Mouse (Mus musculus) MEL-GATA-1-ER (cell line): ENCODE measurements around the gene Fbxw4.

Experiments used
- DNase-seq: peaks from one replicate; pipeline ENCODE4 v3.0.0-alpha.2; 2012; ENCODE audit warnings: low read depth; ENCODE audit errors: extremely low read depth

The Fbxw4 gene

DNA sequence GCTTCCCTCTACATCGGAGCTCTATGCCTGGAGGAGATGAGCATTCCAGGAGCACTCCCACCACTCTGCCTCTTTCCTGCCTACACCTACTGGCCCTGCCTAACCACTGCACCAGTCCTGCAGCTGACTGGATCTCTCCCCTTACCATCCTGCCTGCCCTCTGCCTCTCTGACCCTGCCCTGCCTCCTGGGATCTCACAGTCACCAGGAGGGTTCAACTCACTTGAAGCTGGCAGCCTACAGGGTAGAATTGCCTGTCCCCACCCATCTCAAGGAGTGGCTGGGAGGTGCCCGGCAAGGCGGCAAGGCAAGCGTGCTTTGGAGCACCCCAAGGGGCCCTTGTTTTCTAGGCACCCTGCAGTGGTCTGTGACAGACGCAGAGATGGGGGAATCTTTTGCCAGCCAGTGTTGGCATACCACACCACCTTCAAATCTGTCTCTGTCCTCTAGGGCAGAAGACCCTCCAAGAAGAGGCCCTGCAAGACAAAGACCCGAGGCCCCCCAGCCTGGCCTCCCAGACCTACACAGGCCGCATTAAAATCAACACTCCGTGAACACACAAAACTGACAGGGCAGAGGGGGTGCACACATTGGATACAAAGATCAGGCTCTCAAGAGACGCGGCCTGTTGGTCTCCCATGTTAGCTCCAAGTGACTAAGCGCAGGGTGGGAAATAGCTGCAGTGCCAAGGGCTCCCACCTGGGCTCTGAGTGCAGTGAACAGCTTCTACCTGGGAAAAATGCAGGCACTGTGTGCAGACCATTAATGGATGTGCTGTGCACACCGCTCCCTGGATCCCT is 44.5 kb downstream of the Fbxw4 start:
- no peak for DNase-seq

DNA sequence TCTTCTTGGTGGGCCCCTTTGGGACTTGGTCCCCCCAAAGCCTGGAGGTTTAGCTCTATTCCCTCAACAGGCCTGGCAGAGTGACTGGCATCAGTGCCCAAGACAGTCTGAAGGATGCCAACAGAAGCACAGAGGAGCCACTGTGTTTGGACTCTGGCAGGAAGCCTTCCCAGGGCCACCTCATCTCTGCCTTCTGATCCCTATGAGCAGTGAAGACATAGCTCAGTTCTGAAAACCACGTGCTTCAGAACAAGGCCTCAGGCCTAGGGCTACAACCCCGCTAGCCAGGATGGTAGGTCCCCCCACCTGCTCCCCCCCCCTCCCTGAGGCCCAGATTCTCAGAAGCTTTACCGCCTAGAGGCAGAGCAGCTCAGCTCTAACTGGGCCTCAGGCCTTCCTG is 45.2 kb downstream of the Fbxw4 start:
- no peak for DNase-seq

DNA sequence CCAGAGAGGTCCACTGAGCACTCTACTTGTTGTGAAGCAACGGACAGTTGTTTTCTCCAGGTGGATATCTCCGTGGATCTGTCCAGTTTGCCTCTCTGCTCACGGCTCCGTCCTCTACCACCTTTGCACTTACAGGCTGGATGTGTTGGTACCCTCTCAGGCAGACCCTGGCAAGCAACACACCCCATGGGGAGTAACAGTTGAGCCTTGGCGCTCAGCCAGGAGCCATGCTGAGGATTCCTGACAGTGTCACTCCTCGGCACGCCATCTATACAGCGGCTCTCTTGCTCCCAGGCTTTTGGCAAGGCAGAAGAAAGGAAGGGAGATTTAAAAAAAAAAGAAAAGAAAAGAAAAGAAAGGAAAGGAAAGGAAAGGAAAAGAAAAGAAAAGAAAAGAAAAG is 45.7 kb downstream of the Fbxw4 start:
- no peak for DNase-seq

DNA sequence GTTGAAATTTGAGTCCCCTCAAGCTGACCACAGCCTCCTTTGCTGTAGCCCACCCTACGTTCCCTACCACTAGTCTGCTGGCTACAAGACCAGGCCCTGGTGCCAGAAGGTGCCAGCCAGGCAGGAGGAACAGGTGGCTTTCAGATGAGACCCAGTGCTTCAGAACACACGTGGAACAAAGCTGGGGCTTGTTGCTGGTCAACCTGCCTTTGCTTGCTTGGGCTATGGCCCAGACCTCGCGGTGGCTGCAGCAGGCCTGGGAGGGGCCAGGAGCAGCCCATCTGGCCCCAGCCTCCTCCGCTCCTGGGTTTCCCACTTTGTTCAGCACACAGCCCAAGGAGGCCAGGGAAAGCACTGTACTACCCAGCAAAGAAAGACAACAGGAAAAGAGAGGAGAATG is 49.3 kb downstream of the Fbxw4 start:
- DNase-seq: no peak

DNA sequence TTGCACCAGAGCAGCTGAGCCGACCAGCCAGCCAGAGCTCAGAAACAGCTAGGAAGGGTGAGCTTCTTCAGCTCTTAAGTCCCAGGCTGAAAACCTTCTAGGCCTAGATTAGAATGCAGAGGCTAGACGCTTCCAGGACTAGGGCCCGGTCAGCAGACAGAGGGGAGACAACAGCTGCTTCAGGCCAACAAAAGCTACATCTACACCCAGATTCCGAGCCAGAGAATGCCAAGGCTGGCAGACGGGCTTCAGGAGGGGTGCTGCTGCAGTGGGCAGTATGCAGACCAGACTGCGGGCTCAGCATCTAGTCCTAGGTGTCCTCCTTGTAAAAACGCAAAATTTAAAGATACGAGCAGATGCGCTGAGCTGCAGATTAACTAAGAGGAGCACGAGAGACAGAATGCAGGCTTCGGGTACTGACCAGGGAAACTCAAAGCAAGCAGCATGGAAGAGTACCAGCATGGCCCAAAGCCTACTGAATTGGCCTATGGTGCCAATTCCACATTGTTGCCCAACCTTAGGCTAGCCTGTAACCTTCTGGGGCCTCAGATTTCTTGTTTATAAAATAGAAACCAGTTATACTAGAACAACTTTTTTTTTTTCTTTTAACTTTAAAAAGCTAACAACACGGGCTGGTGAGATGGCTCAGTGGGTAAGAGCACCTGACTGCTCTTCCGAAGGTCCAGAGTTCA is 51.3 kb downstream of the Fbxw4 start:
- DNase-seq: no peak

DNA sequence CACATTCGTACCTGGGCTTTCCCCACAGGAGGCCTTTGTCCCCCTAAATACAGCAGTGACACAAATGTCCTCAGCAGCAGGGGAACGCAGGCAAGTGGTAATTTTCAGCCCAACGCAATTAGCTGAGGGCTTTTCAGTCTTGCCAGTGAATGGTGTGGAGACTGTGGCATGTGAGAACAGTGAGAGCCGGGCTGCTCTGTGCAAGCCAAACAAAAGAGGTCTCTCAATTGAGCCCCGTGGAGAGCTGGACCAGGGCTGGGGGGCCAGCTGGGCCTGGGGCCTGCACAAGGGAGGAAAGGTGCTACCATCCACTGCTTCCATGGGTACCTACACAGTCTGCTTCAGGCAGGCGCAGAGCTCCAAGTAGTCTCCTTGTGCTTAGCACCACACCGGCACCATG is 52.6 kb downstream of the Fbxw4 start:
- DNase-seq: no peak

DNA sequence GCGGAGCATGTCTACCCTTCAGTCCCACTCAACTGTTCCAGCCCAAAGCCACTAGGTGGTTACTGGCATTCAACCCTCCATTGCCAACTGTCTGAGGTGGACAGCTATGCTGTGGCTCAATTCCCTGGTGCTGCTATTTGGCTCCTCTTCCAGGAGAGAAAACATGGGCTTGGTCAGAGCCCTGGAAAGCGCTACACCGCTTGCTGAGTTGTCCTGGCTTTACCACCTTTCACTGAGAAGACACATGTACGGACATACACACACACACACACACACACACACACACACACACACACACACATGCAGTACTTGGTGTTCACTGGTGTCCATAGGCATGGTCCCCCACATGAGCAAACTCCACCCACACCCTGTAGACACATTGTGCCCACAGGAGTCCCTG is 53.4 kb downstream of the Fbxw4 start:
- DNase-seq: no peak

DNA sequence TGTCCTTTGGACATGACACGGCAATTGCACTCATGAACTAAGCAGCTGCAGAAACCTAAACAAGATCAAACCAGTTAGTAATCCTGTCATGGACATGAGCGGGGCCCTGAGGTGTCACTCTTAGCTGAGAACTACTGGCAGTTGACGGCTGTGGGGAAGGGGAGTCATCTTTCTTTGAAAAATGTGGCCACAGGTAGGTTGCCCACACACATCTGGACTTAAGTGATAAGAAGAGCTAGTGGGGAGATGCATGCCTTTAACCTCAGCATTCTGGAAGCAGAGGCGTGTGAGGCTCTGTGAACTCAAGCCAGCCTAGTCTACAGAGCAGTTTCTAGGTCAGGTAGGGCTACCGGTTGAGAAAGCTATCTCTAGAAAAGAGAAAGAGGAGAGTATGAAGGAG is 57.5 kb downstream of the Fbxw4 start:
- peak; percentile 95 for DNase-seq

DNA sequence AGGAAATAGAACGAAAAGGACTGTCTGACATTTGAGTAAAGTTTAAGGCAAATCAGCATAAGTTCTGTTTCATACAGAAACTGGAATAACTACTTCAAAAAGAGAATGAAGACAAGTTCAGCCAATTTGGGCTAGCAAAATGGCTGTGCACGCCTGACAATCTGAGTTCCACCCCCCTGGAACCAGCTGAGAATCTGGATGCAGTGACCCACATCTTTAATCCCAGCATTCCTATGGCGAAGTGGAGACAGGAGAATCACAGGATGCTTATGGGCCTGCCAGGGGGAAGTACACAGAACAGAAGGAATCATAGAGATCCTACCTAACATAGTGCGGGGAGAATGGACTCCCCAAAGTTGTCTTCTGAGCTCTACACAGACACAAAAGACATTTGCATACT is 63.0 kb downstream of the Fbxw4 start:
- no peak for DNase-seq

DNA sequence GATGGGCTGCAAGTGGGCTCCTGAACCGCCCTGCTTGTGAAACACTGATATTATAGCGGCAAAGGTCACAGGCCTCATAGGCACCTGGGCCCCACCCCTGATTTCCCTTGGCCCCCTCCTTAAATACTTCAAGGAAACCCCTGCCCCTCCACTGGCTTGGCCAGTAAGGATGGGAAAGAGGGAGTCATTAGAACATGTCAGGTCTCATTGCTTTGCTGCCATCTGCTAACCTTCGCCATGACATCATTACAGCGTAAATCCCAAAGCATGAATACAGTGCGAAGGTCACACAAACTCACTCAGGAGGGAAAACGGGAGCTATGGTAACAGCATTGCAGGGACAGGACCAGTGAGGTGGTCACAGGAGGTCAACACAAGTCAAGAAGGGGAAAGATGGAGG is 63.7 kb downstream of the Fbxw4 start:
- DNase-seq: no peak

DNA sequence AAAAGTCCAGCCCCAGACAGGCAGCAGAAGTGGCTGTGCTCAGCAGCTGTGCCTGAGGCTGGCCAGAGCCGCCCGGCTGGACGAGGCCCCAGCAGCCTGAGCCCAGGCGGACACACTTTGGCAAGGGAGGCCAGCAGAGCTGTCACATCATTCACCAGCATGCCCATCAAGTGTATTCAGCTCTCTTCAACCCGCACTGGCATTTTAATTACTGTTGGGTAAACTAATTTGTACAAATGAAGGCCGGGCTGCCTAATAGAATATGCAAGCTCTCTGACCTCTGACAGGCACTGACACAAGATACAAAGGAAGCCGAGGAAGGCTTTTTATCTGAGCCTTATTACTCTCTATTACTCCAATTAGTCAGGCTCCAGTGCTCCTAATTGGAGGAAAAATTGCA is 64.1 kb downstream of the Fbxw4 start:
- DNase-seq: no peak

DNA sequence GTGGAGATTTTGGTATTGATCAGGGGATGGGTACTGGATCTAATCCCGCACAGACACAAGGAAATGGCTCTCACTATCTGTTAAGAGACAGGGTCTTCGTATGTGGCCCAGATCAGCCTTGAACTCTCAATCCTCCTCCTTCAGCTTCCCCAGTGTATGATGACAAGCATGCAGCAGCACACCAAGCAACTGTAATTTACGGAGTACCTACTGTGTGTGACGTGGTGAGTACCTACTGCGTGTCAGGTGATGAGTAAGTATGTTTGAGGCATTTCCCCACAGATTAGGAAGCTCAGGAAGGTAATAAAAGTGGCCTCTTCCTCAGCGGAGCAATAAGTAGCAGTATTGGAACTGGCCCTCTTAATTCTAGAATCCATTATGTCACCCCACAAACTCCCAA is 64.6 kb downstream of the Fbxw4 start:
- DNase-seq: no peak

DNA sequence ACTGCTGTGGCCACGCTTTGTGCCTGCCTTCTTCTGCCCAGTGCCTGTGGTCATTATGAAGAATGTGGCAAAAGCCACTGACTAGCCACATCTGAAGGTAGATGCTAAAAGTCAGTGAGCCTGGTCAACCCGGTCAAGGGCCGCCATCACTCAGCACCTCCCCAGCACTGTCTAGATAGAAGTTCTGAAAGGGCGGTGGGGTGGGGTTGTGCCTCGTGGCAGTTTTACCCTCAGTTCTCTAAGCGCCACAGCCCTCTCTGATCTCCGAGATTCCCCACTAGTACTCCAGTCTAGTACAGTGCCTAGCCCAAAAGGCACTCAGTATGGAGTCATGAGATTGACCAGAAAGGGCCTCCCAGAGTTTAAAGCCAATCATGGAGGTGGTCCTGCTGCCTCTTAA is 66.0 kb downstream of the Fbxw4 start:
- DNase-seq: no peak

DNA sequence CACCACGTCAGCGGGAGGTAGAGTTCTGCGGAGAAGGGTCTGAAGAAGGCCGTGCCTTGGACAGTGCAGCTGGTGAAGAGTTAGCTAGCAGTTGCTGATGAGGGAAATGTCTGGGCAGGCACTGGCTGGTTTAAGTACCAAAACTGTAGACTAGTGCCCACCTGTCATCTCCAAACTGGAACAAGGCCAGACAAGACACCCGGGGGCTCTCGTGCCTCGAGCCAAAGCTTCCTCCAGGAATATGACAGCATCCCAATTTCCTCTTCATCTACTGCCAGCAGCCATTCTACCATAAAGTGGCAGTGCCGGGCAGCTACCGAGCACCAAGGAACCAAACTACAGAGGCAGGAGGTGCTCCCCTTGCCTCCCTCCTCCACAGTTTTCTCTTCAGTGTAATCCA is 67.2 kb downstream of the Fbxw4 start:
- DNase-seq: no peak

DNA sequence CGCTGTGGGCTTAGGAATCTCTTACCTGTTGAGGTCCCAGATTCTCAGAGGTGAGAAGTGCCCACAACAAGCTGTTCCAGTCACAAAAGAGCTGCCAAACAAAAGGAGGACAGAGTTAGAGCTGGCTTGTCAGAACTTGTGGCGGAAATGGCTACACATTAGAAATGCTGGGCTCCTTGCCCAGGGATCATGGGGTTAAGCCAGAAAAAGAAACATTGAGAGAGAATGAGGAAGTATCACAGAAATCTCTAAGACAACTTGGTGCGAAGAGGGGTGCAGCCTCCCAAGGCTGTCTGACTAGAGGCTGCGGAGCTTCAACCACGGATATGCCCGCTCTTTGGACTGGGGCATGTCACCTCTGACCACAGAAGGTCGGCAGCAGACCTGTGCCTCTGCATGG is 68.4 kb downstream of the Fbxw4 start:
- DNase-seq: peak; percentile 78

DNA sequence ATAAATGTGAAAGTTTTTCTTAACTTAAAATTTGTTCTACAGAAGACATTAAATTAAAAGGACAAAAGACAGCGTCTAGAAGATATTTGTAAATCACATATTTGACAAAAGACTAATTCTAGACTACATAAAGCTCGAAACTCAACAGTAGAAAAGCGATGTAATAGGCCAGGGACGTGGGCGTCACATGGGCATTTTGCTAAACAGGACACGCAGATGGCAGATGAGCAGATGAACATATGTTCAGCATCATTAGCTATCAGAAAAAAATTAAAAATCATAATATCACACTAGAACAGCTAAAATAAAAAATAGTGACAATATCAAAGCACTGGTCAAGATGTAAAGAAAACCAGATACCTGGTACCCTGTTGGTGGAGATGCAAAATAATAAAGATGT is 70.4 kb downstream of the Fbxw4 start:
- no peak for DNase-seq

DNA sequence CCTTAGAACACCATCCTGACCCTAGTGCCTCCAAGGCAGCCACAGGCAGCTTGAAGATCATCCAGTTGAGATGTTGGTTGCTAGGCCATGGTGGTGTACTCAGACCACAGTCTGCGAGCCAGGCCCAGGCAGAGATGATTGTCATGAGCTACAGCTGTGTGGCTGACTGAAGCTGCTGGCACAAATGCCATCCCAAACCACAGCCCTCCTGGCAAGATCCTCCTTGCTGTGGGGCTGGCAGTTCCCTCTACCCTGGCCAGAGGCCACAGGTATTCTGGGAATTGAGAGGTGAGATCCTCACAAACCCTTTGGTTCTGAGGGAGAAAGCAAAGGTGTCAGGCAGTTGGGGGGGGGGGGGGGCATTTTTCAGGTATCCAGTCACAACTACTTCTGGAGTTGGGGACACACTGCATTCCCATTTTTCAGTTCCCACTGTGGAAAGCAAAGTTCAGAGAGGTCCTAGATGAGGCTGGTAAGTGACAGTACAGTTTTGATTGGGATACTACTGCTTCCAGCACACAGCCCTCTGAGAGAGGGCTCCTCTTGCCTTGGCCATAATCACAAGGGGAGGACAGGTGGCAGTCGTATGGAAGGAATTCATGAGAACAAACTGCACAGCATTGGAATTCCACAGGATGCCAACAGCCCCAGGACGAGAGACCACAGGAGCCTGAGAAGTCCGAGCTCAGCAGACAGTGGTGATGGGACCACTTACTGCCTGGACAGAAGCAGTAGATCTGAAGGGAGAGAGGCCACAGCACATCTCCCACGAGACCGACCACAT is 72.4 kb downstream of the Fbxw4 start:
- DNase-seq: no peak

DNA sequence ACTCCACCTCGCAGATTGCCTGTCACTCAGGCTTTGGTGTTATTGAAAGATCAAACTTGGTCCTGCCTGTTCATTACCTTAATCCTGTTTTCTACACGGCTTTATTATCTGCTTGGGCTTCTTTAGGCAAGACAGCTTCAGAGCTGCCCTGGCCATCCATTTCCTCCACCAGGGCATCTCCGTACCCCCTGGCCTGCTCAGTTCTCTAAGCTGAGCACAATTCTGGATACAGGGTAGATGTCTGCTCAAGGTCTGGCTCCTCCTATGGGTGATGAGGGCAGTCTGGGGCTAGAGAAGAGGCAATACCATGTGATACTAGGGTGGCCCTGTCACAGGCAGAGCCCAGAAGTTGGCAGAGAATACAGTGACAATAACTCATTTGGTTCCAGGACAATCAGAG is 73.3 kb downstream of the Fbxw4 start:
- no peak for DNase-seq

DNA sequence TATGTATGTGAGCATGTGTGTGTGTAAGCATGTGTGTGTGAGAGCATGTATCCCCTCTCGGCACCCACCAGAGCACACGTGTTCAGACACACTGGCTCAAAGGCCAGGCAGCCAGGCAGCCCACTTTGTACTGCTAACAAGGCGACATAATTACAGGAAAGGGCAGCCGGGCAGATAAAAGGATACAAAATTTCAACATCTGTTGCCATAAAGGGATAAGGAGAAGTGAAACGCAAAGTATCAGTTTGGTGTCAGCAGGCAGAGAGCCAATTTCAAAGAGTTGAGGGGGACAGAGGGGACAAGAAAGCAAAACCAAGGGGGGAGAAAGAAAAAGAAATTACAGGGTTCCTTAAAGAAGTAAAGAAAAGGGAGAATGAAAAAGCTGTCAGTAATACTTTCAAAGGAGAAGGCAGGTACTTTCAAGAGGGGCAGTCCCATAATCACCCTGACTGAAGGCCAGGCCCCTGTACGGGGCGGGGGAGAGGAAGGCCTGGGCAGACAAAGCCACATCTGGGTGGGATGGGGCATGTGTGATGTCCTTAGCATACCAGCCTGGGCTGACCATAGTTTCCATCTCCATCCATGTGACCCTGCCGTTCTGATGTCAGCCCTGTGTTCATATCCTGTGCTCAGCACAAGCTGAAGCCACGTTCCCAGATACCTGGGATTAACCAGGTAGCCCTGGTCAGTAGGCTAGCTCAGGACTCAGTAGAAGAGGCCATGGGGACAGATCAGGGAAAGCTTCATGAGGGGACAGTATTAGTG is 75.1 kb downstream of the Fbxw4 start:
- DNase-seq: no peak

DNA sequence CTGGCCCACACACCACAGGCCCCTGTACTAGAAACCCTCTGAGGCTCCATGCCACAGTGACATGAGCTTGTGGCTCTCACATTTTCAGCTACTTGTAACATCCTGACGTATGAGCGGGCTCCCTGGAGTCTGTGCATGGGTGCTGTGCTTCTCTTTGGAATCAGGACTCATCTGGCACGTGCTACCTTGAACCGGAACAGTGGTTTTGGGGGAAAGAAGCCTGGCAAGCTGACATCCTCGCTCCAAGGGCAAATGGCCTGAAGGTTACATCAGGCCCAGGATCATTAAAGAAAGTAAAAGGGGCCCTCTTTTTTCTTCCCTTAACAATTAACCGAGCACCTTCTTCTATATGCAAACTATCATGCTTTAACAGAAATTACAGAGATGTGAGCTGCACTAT is 77.0 kb downstream of the Fbxw4 start:
- DNase-seq: no peak

DNA sequence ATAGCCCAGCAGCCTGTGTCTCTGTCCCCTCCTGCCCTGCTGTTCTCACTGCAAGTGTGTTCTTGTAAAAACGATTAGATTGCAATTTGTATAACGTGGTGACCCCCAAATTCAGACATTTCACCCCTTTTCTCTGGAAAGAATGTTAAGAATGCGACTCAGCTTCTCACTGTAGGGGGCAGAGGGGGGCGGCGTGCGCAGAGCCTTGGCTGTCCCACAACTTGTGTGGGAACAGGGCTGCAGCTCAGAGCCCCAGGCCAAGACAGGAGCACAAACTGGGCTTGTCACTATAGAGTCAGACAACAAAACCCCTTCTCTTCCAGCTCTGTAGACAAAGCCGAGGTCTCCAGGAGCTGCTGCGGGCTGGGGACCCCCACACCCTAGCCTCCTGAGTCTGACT is 78.0 kb downstream of the Fbxw4 start:
- DNase-seq: no peak

DNA sequence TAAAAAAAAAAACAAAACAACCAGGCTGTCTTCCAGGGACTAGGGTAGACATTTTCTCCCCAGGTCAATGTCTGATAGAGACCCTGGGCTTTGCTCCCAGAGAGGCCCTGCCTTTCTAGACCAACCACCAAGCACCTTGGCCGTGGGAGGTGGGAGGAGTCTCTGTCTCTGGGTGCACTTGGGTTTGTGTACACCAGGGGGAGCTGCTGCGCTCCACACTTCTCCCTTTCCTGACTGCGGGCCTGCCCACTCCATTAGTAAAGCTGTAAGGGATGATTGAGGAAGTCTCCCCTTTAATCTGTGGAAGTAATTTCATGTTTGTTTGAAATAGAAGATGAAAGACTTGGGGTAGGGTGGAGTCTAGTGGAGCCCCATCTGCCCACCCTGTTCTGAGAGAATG is 78.9 kb downstream of the Fbxw4 start:
- DNase-seq: peak; percentile 79
